Mouse (Mus musculus): ENCODE data around the gene Fyb.
A peak's percentile ranks its signal among the peaks of the same experiment; 100 is the strongest.
"Not testable (repeated sequence)": the region's sequence is repeated elsewhere in the genome, so short reads cannot be mapped to it uniquely, and the experiment has no call there.

The Fyb gene

GRCm38 (mm10) chr15:6562161-6562560 is 39.5 kb downstream of the Fyb start:
- no peak for DNase-seq (ENCODE audit: low spot score in 2 of 2)

GRCm38 (mm10) chr15:6562629-6563028 is 40.0 kb downstream of the Fyb start:
- DNase-seq (ENCODE audit: low spot score in 2 of 2), result no peak

GRCm38 (mm10) chr15:6564977-6565421 is 42.3 kb downstream of the Fyb start:
- DNase-seq (ENCODE audit: low spot score in 2 of 2), result no peak

GRCm38 (mm10) chr15:6565873-6566272 is 43.2 kb downstream of the Fyb start:
- no peak for DNase-seq (ENCODE audit: low spot score in 2 of 2)

- no peak for DNase-seq (ENCODE audit: low spot score in 2 of 2)
Measured at GRCm38 (mm10) chr15:6567993-6568392, 45.3 kb downstream of the Fyb start.

- no peak for DNase-seq (ENCODE audit: low spot score in 2 of 2)
Measured at GRCm38 (mm10) chr15:6568605-6569004, 46.0 kb downstream of the Fyb start.

GRCm38 (mm10) chr15:6569074-6569473 is 46.4 kb downstream of the Fyb start:
- DNase-seq (ENCODE audit: low spot score in 2 of 2), result no peak

GRCm38 (mm10) chr15:6570164-6570861 is 47.7 kb downstream of the Fyb start:
- no peak for DNase-seq (ENCODE audit: low spot score in 2 of 2)

- DNase-seq (ENCODE audit: low spot score in 2 of 2), result peak in 1 of 2 experiments; percentile 17
Measured at GRCm38 (mm10) chr15:6570876-6571275, 48.2 kb downstream of the Fyb start.

GRCm38 (mm10) chr15:6574283-6574960 is 51.8 kb downstream of the Fyb start:
- no peak for DNase-seq (ENCODE audit: low spot score in 2 of 2)

GRCm38 (mm10) chr15:6577971-6578370 is 55.3 kb downstream of the Fyb start:
- no peak for DNase-seq (ENCODE audit: low spot score in 2 of 2)

GRCm38 (mm10) chr15:6578654-6579053 is 56.0 kb downstream of the Fyb start:
- no peak for DNase-seq (ENCODE audit: low spot score in 2 of 2)

- DNase-seq (ENCODE audit: low spot score in 2 of 2), result no peak
Measured at GRCm38 (mm10) chr15:6579194-6579768, 56.6 kb downstream of the Fyb start.

GRCm38 (mm10) chr15:6579769-6580261 is 57.2 kb downstream of the Fyb start:
- no peak for DNase-seq (ENCODE audit: low spot score in 2 of 2)

- no peak for DNase-seq (ENCODE audit: low spot score in 2 of 2)
Measured at GRCm38 (mm10) chr15:6584645-6585044, 62.0 kb downstream of the Fyb start.

GRCm38 (mm10) chr15:6586351-6586750 is 63.7 kb downstream of the Fyb start:
- not testable (repeated sequence) for DNase-seq (ENCODE audit: low spot score in 2 of 2)

- DNase-seq (ENCODE audit: low spot score in 2 of 2), result no peak
Measured at GRCm38 (mm10) chr15:6587526-6587925, 64.9 kb downstream of the Fyb start.

GRCm38 (mm10) chr15:6588192-6588591 is 65.5 kb downstream of the Fyb start:
- DNase-seq (ENCODE audit: low spot score in 2 of 2), result no peak

- DNase-seq (ENCODE audit: low spot score in 2 of 2), result no peak
Measured at GRCm38 (mm10) chr15:6590846-6591451, 68.3 kb downstream of the Fyb start.

GRCm38 (mm10) chr15:6591527-6591926 is 68.9 kb downstream of the Fyb start:
- no peak for DNase-seq (ENCODE audit: low spot score in 2 of 2)

- no peak for DNase-seq (ENCODE audit: low spot score in 2 of 2)
Measured at GRCm38 (mm10) chr15:6592561-6593253, 70.1 kb downstream of the Fyb start.

GRCm38 (mm10) chr15:6593254-6593623 is 70.6 kb downstream of the Fyb start:
- no peak for DNase-seq (ENCODE audit: low spot score in 2 of 2)
